Mouse (Mus musculus) CH12.LX (cell line): ENCODE measurements at regions not wholly inside any gene's neighbourhood (a gene's known extent, or its start where the extent isn't known, plus 50 kb on each side); places are given as distances from the start of the nearest gene placed in this dataset.

Experiments used
- DNase-seq: peaks from one replicate; pipeline ENCODE4 v3.0.0-alpha.2; 2013; ENCODE audit errors: extremely low read depth
- H3K27ac ChIP-seq: 2 replicates; pipeline ENCODE4 v1.5.1; 2012; ENCODE audit warnings: low read depth, mild to moderate bottlenecking, control low read depth, moderate library complexity; ENCODE audit not compliant: insufficient read depth
- H3K27me3 ChIP-seq: replicated peaks from 2 replicates; pipeline ENCODE3; 2012; ENCODE audit warnings: inconsistent platforms
- H3K36me3 ChIP-seq, 2 experiments: replicated peaks in 1 of 2; 2 replicates each; pipeline versions ENCODE3 to v1.6.1; 2012; ENCODE audit warnings: inconsistent platforms in 1 of 2, low read length in 1 of 2, mild to moderate bottlenecking in 1 of 2, mixed read lengths in 1 of 2, moderate library complexity in 1 of 2; ENCODE audit not compliant: control insufficient read depth in 1 of 2, insufficient read depth in 1 of 2
- H3K4me1 ChIP-seq, 2 experiments: 2 replicates each; pipeline ENCODE4 v1.6.1; 2012; ENCODE audit warnings: inconsistent platforms in 1 of 2, moderate library complexity in 1 of 2; ENCODE audit not compliant: insufficient read depth in 2 of 2, control insufficient read depth in 1 of 2
- H3K4me2 ChIP-seq: 2 replicates; pipeline ENCODE4 v1.6.1; 2012; ENCODE audit warnings: low read depth, mild to moderate bottlenecking, control low read depth; ENCODE audit not compliant: poor library complexity, insufficient read depth, severe bottlenecking
- H3K4me3 ChIP-seq, 3 experiments: fragments of 150-350 bp in 1 of 3; sonication (generic) in 1 of 3; replicated peaks in 1 of 3; 2 replicates each; pipeline versions ENCODE3 to v1.5.1; 2011 to 2012; ENCODE audit warnings: low read depth in 2 of 3, low read length in 2 of 3, mild to moderate bottlenecking in 2 of 3, moderate library complexity in 2 of 3, control low read depth in 1 of 3, improper control_type of control experiment in 1 of 3, inconsistent platforms in 1 of 3, mixed read lengths in 1 of 3; ENCODE audit not compliant: poor library complexity in 1 of 3
- H3K79me2 ChIP-seq: replicated peaks from 2 replicates; pipeline ENCODE4 v1.6.1; 2012; ENCODE audit warnings: mild to moderate bottlenecking, moderate library complexity; ENCODE audit not compliant: control insufficient read depth, poor library complexity, insufficient read depth, severe bottlenecking; ENCODE audit errors: extremely low read depth
- H3K9ac ChIP-seq: 2 replicates; pipeline ENCODE4 v1.6.1; 2012; ENCODE audit warnings: low read depth, mild to moderate bottlenecking, control low read depth, moderate library complexity; ENCODE audit not compliant: insufficient read depth
- H3K9me3 ChIP-seq: replicated peaks from 2 replicates; pipeline ENCODE3; 2012; ENCODE audit warnings: low read length, inconsistent platforms, mixed read lengths
- CHD1 ChIP-seq: IDR thresholded peaks from 2 replicates; pipeline ENCODE4 v1.6.1; 2012; ENCODE audit warnings: low read depth, low read length, improper control_type of control experiment, inconsistent platforms
- CHD2 ChIP-seq: IDR thresholded peaks from 2 replicates; pipeline ENCODE4 v1.6.1; 2011; ENCODE audit warnings: low read length, improper control_type of control experiment
- CTCF ChIP-seq, 2 experiments: IDR thresholded peaks in 1 of 2; conservative IDR thresholded peaks in 1 of 2; 2 replicates each; pipeline ENCODE4 v1.5.1; 2011 to 2012; ENCODE audit warnings: low read depth in 2 of 2, low read length in 2 of 2, improper control_type of control experiment in 1 of 2, inconsistent platforms in 1 of 2, mild to moderate bottlenecking in 1 of 2, moderate library complexity in 1 of 2
- HCFC1 ChIP-seq: IDR thresholded peaks from 2 replicates; pipeline ENCODE4 v1.6.1; 2012; ENCODE audit warnings: low read depth, mild to moderate bottlenecking, inconsistent platforms, low read length, improper control_type of control experiment
- JUND ChIP-seq: conservative IDR thresholded peaks from 2 replicates; pipeline ENCODE4 v1.6.1; 2011; ENCODE audit warnings: low read depth, low read length, improper control_type of control experiment
- KAT2A ChIP-seq: IDR thresholded peaks from 2 replicates; pipeline ENCODE4 v1.6.1; 2012; ENCODE audit warnings: low read length, improper control_type of control experiment, inconsistent platforms; ENCODE audit not compliant: insufficient replicate concordance
- MAX ChIP-seq: IDR thresholded peaks from 2 replicates; pipeline ENCODE4 v1.6.1; 2011; ENCODE audit warnings: low read length, improper control_type of control experiment
- MAZ ChIP-seq: IDR thresholded peaks from 2 replicates; pipeline ENCODE4 v1.6.1; 2012; ENCODE audit warnings: low read depth, mild to moderate bottlenecking, inconsistent platforms, low read length, improper control_type of control experiment, moderate library complexity
- MXI1 ChIP-seq: IDR thresholded peaks from 2 replicates; pipeline ENCODE4 v1.6.1; 2011; ENCODE audit warnings: mild to moderate bottlenecking, low read depth, low read length, improper control_type of control experiment
- MYC ChIP-seq: IDR thresholded peaks from 2 replicates; pipeline ENCODE4 v1.6.1; 2011; ENCODE audit warnings: low read depth, mild to moderate bottlenecking, improper control_type of control experiment, low read length
- NELFE ChIP-seq: IDR thresholded peaks from 2 replicates; pipeline ENCODE4 v1.6.1; 2011; ENCODE audit warnings: low read depth, low read length, improper control_type of control experiment
- NRF1 ChIP-seq: IDR thresholded peaks from 2 replicates; pipeline ENCODE4 v1.6.1; 2014; ENCODE audit warnings: low read depth, mild to moderate bottlenecking, inconsistent platforms, low read length, improper control_type of control experiment, moderate library complexity
- POLR2AphosphoS2 ChIP-seq: IDR thresholded peaks from 2 replicates; pipeline ENCODE4 v1.6.1; 2011; ENCODE audit warnings: low read depth, low read length, improper control_type of control experiment
- RAD21 ChIP-seq: IDR thresholded peaks from 2 replicates; pipeline ENCODE4 v1.6.1; 2011; ENCODE audit warnings: low read depth, mild to moderate bottlenecking, low read length, improper control_type of control experiment, moderate library complexity
- SMC3 ChIP-seq: IDR thresholded peaks from 2 replicates; pipeline ENCODE4 v1.6.1; 2011; ENCODE audit warnings: low read depth, low read length, improper control_type of control experiment
- TBP ChIP-seq: conservative IDR thresholded peaks from 2 replicates; pipeline ENCODE4 v1.6.1; 2011; ENCODE audit warnings: low read depth, low read length, improper control_type of control experiment
- ZC3H11A ChIP-seq: IDR thresholded peaks from 2 replicates; pipeline ENCODE4 v1.6.1; 2012; ENCODE audit warnings: low read depth, mild to moderate bottlenecking, inconsistent platforms, low read length, improper control_type of control experiment
- ZKSCAN1 ChIP-seq: IDR thresholded peaks from 2 replicates; pipeline ENCODE4 v1.6.1; 2012; ENCODE audit warnings: low read depth, inconsistent platforms, low read length, improper control_type of control experiment, borderline replicate concordance
- ZNF384 ChIP-seq: IDR thresholded peaks from 2 replicates; pipeline ENCODE4 v1.6.1; 2012; ENCODE audit warnings: low read depth, low read length, improper control_type of control experiment, inconsistent platforms
- dilution Hi-C: fragments of 300-500 bp; cut with MboI; formaldehyde crosslinking; loops from 2 replicates; pipeline ENCODE4 v1.14.3; 2020; ENCODE audit warnings: low sequenced_read_pairs; ENCODE audit not compliant: extremely low pct_unique_long_range_greater_than_20kb, extremely low pct_ligation_motif_present
- in situ Hi-C: fragments of 300-500 bp; cut with MboI; formaldehyde crosslinking; loops from 3 replicates; pipeline ENCODE4 v1.14.3; 2019; ENCODE audit warnings: low sequenced_read_pairs, low pct_ligation_motif_present, low pct_unique_long_range_greater_than_20kb, mixed read lengths

DNA sequence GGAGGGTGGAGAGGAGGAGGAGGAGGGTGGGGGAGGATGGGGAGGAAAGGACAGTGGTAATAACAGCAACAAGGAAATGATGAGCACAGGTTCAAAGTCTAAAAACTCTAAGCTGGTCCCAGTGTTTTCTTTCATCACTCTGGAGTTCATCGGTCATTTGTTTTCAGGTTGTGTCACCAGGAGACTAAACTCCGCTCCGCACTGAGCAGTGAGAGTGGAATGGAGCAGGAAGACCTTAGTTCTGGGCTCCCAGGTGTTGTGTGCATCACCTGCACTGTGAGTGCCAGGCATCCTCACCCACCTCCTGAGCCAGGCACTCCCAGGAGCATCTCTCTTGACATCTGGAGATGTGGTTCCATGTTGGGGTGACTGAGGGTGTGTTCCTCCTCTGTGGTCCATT, 241.3 kb upstream of the 1700056E22Rik start:
- H3K4me3 ChIP-seq: no peak overlapping the region
- peaks cover 0 to 7% of the 10 kb centered on the region in 2 experiments; a peak in 2 of 4 replicates for H3K4me1 ChIP-seq
- H3K36me3 ChIP-seq: no peaks in the 10 kb centered on the region
- H3K4me2 ChIP-seq: no peak overlapping the region
- H3K9ac ChIP-seq: no peak overlapping the region
- no peaks in the 10 kb centered on the region for H3K9me3 ChIP-seq
- DNase-seq: no peak
- H3K79me2 ChIP-seq: no peaks in the 10 kb centered on the region
- in situ Hi-C loops (no loop called here), dilution Hi-C loops (no loop called here)
- no peak overlapping the region for H3K27ac ChIP-seq
- TF ChIP-seq HCFC1: no peak
- H3K27me3 ChIP-seq: no peaks in the 10 kb centered on the region

DNA sequence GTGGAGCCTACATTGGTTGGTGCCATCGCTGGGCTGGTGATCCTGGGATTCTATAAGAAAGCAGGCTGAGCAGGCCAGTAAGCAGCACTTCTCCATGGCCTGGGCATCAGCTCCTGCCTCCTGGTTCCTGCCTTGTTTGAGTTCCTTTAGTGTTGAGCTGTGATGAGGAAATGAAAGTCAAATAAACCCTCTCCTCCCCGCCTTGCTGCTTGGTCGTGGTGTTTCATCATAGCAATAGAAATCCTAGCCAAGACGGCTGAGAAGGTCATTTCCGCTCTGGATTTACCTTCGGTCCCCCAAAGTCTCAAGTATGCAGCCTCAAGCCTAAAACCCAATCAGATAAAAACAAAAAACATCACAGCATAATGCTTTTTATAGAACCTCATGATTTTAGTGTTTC, 240.6 kb upstream of the 1700056E22Rik start:
- no peaks in the 10 kb centered on the region for H3K79me2 ChIP-seq
- H3K9ac ChIP-seq: no peak overlapping the region
- in situ Hi-C loops (loop anchor here (25.0 kb wide), 1 partner anchor 188 kb away; no protein-coding TSS in a partner anchor), dilution Hi-C loops (no loop called here)
- H3K27me3 ChIP-seq: no peaks in the 10 kb centered on the region
- no peak for DNase-seq
- H3K27ac ChIP-seq: no peak overlapping the region
- H3K4me1 ChIP-seq: peaks cover 0 to 7% of the 10 kb centered on the region in 2 experiments; a peak in 2 of 4 replicates
- no peak overlapping the region for H3K4me3 ChIP-seq
- TF ChIP-seq RAD21: no peak
- H3K36me3 ChIP-seq: no peaks in the 10 kb centered on the region
- H3K4me2 ChIP-seq: no peak overlapping the region
- H3K9me3 ChIP-seq: no peaks in the 10 kb centered on the region

DNA sequence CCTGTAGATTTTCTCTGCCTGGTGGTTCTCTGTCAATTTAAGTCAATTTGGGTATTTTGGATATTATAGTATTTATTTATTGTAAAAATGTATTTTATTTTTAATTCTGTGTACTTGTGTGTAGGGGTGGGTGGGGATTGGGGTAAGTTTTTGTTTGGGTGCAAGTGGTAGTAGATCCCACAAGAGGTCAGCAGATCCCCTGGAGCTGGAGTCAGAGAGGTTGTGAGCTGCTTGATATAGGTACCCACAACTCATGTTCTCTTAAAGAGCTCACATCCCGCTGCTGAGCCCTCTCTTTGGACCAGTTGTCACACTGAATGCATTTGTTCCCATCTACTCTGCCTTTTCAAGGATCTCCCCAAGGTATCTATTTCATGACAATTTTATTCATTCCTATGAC, 239.6 kb upstream of the 1700056E22Rik start:
- Histone ChIP-seq H3K79me2 (no peaks in the 10 kb centered on the region), H3K4me3 (no peak overlapping the region), H3K27ac (no peak overlapping the region), H3K36me3 (no peaks in the 10 kb centered on the region), H3K4me2 (no peak overlapping the region), H3K27me3 (no peaks in the 10 kb centered on the region), H3K9me3 (no peaks in the 10 kb centered on the region), H3K4me1 (peaks cover 0 to 7% of the 10 kb centered on the region in 2 experiments; a peak in 2 of 4 replicates), H3K9ac (no peak overlapping the region)
- dilution Hi-C loops: no loop called here
- TF ChIP-seq SMC3: peak; percentile 47
- no peak for TF ChIP-seq JUND
- peak; percentile 51 for TF ChIP-seq RAD21
- TF ChIP-seq CTCF (conservative IDR thresholded peaks at IDR 0.05 in 1 of 2, IDR thresholded peaks at IDR 0.05 in 1 of 2; ENCODE audit: low read depth in 2 of 2, low read length in 2 of 2): peak in 1 of 2 experiments; percentile 48; a peak in 2 of 4 replicates
- DNase-seq: peak; percentile 31
- in situ Hi-C loops: loop anchor here (25.0 kb wide), 1 partner anchor 189 kb away; no protein-coding TSS in a partner anchor

DNA sequence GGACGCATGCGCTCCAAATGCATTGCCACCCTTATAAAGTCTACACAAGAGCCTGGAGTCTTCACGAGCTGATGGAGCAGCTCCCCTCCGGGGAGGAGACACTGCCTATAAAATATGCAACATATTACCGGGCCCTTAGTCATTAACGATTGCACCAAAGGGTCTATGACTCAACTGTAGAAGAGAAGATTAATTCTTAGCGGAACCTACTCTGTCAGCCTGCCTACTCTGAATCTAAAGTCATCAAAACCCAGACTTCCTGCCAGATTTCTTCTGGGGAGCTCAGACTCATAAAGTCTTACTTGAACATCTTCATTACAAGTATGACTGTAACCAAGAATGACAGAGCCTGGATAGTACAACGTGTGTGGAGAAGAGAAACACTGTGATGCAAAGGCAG, 237.2 kb upstream of the 1700056E22Rik start:
- no peak overlapping the region for H3K4me2 ChIP-seq
- H3K27ac ChIP-seq: no peak overlapping the region
- H3K4me3 ChIP-seq: no peak overlapping the region
- H3K79me2 ChIP-seq: no peaks in the 10 kb centered on the region
- H3K9me3 ChIP-seq: no peaks in the 10 kb centered on the region
- H3K9ac ChIP-seq: no peak overlapping the region
- no peaks in the 10 kb centered on the region for H3K27me3 ChIP-seq
- H3K4me1 ChIP-seq: peaks cover 0 to 12% of the 10 kb centered on the region in 2 experiments; a peak in 2 of 4 replicates
- no peaks in the 10 kb centered on the region for H3K36me3 ChIP-seq
- DNase-seq: no peak
- dilution Hi-C loops: no loop called here
- in situ Hi-C loops: loop anchor here (25.0 kb wide), 1 partner anchor 191 kb away; no protein-coding TSS in a partner anchor
- TF ChIP-seq CTCF (conservative IDR thresholded peaks at IDR 0.05 in 1 of 2, IDR thresholded peaks at IDR 0.05 in 1 of 2; ENCODE audit: low read depth in 2 of 2, low read length in 2 of 2) (no peak), ZKSCAN1 (no peak), POLR2AphosphoS2 (no peak), ZC3H11A (no peak), NELFE (no peak), MYC (no peak), CHD2 (no peak), KAT2A (no peak), MXI1 (no peak), HCFC1 (no peak), MAZ (no peak), JUND (no peak), NRF1 (no peak), CHD1 (no peak), MAX (no peak), ZNF384 (no peak), RAD21 (no peak), TBP (no peak)
